16 mouse cellular contexts compared by ENCODE assay signal in the genomic region with DNA sequence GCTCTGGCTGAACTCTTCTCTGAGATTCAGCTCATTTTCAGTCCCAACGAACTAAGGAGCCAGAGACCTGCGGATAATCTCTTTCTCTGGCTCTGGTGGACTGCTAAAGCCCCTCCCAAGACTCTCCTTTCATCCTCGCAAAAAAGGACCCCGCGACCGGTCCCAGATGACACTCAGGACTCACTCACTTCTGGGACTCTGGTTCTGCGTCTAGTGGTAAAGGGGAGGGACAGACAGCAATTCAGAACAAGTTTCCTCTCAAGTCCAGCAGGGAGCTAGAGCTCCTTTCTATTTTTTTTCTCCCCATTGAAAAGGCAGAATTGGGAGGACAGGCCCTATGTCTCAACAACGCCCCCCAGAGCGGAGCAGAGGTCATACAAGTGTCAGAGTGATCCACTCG. TPM values are rescaled to one million over a fixed set of nuclear protein-coding genes. Genes with fewer than 3 reads are reported as not detected.
DNase-seq lines count a peak whose midpoint lies in the region; ATAC-seq and TF ChIP-seq lines count a peak whose summit lies in the region.
"Had no signal": no experiment of that assay in that cellular context is flagged by ENCODE, and none has a peak within 500 bp of the region (broad histone marks: within the 10 kb centered on the region; RNA-seq: fewer than 3 reads in every experiment).

No protein-coding gene starts in this region.

- 0 out of 2 replicates have a peak overlapping the region, but pooled peaks have one; percentile 13 for H3K4me3 ChIP-seq in bone marrow macrophage, adult 2 months (ENCODE audit: insufficient read depth, low read length)
- H3K4me3 ChIP-seq in hindbrain, embryonic 13.5 days = 0 out of 2 replicates have a peak overlapping the region, but pooled peaks have one; percentile 56
- H3K4me3 ChIP-seq in midbrain, embryonic 16.5 days (ENCODE audit: low read depth, low read length) = no peak overlapping the region

- peaks cover 78% of the 10 kb centered on the region for H3K27me3 ChIP-seq in hindbrain, embryonic 13.5 days
- H3K27me3 ChIP-seq in midbrain, embryonic 16.5 days (ENCODE audit: control insufficient read depth, insufficient read depth, low read depth, low read length) = peaks cover 28% of the 10 kb centered on the region

- H3K4me1 ChIP-seq in bone marrow macrophage, adult 2 months (ENCODE audit: control insufficient read depth, insufficient read depth, low read length) = 0 out of 2 replicates have a peak, but pooled peaks cover 5% of the 10 kb centered on the region
- peaks cover 57% of the 10 kb centered on the region for H3K4me1 ChIP-seq in hindbrain, embryonic 13.5 days (replicated peaks)
- H3K4me1 ChIP-seq in midbrain, embryonic 16.5 days (ENCODE audit: control insufficient read depth, insufficient read depth, low read length) = peaks cover 23% of the 10 kb centered on the region

- no peak for ATAC-seq in hindbrain, embryonic 13.5 days (ENCODE audit: low FRiP score)
- no peak for ATAC-seq in midbrain, embryonic 16.5 days
- ATAC-seq in activated CD4-positive, CD25-positive, alpha-beta regulatory T cell, adult 4 months = no peak
- ATAC-seq: intestine, postnatal 0 days had no signal

- H3K4me2 ChIP-seq in hindbrain, embryonic 13.5 days = peak overlapping the region; percentile 92
- peak overlapping the region; percentile 91; the same call in 1 of the 2 replicates for H3K4me2 ChIP-seq in midbrain, embryonic 16.5 days (ENCODE audit: low read length)

- TF ChIP-seq CTCF in bone marrow macrophage, adult 2 months (IDR thresholded peaks at IDR 0.05; ENCODE audit: low read depth, low read length) = no peak; the same call in 1 of the 2 replicates

- H3K27ac ChIP-seq in bone marrow macrophage, adult 2 months (ENCODE audit: insufficient read depth, low read depth, low read length) = no peak overlapping the region
- H3K27ac ChIP-seq in hindbrain, embryonic 13.5 days = no peak overlapping the region
- H3K27ac ChIP-seq in midbrain, embryonic 16.5 days (ENCODE audit: low read length) = no peak overlapping the region
- H3K27ac ChIP-seq: limb, embryonic 13.5 days; stomach, postnatal 0 days had no signal

- no peak overlapping the region for H3K9ac ChIP-seq in hindbrain, embryonic 13.5 days
- no peak overlapping the region for H3K9ac ChIP-seq in midbrain, embryonic 16.5 days (ENCODE audit: low read depth, low read length)
- H3K9ac ChIP-seq: limb, embryonic 13.5 days had no signal

- WGBS in hindbrain, embryonic 13.5 days = under 1% methylated on average over 10 of the region's 10 CpGs
- WGBS in midbrain, embryonic 16.5 days = 0% methylated on average over 10 of the region's 10 CpGs

- H3K36me3 ChIP-seq in hindbrain, embryonic 13.5 days = no peaks in the 10 kb centered on the region
- H3K36me3 ChIP-seq in midbrain, embryonic 16.5 days (ENCODE audit: control insufficient read depth, insufficient read depth, low read length) = no peaks in the 10 kb centered on the region
- H3K36me3 ChIP-seq: G1E; limb, embryonic 13.5 days had no signal

- peak; percentile 29 for DNase-seq in embryo, embryonic 10 days (ENCODE audit: low spot score)
- no peak for DNase-seq in embryo, embryonic 9.5 days (ENCODE audit: extremely low spot score)
- DNase-seq in lung, postnatal 25 days (ENCODE audit: low spot score) = no peak
- DNase-seq in natural killer cell, adult 2 months (ENCODE audit: low spot score in 2 of 2) = no peak
- DNase-seq: lung, adult 2 months; right cerebral cortex, postnatal 25 days had no signal

- no peak for TF ChIP-seq POLR2A in bone marrow macrophage, adult 2 months (IDR thresholded peaks at IDR 0.05; ENCODE audit: borderline replicate concordance, low read depth, low read length)

- H3K9me3 ChIP-seq in hindbrain, embryonic 13.5 days = no peaks in the 10 kb centered on the region
- no peaks in the 10 kb centered on the region for H3K9me3 ChIP-seq in midbrain, embryonic 16.5 days (replicated peaks; ENCODE audit: control insufficient read depth, low read length, poor library complexity, severe bottlenecking)
- H3K9me3 ChIP-seq: limb, embryonic 13.5 days had no signal

RNA-seq across cellular contexts. Expression of a gene that starts 1.4 kb away (rescaled TPM):
- polyA plus RNA-seq in bone marrow macrophage, adult 2 months (2012; ENCODE audit: insufficient read depth, insufficient read length, missing spikeins) = not detected in 2 replicates
- 14.9 and 17.5 TPM in 2 replicates for polyA plus RNA-seq in hindbrain, embryonic 13.5 days (2015; fragmentation: Nextera tagmentation; extraction: Ambion mirVana)
- 5.2 and 16.9 TPM in 2 replicates for polyA plus RNA-seq in midbrain, embryonic 16.5 days (2015; fragmentation: Nextera tagmentation; extraction: Ambion mirVana)
- not detected for polyA plus RNA-seq in activated CD4-positive, CD25-positive, alpha-beta regulatory T cell, adult 4 months (2017; shearing (Covaris generic))
- polyA plus RNA-seq: embryonic facial prominence, embryonic 14.5 days; G1E; heart, embryonic 14.5 days; intestine, postnatal 0 days; limb, embryonic 13.5 days; lung, adult 2 months; stomach, postnatal 0 days had no signal
